ENCODE assay signal across 12 mouse cellular contexts in genomic region chr8:125156863-125157640, GRCm38 (mm10).
A peak's percentile ranks its signal among the peaks of the same experiment; 100 is the strongest.
DNase-seq lines count a peak whose midpoint lies in the region; ATAC-seq lines count a peak whose summit lies in the region.
"Had no signal": no experiment of that assay in that cellular context is flagged by ENCODE, and none has a peak within 500 bp of the region (broad histone marks: within the 10 kb centered on the region; RNA-seq: fewer than 3 reads in every experiment).

No protein-coding gene starts in this region.

- no peaks in the 10 kb centered on the region for H3K9me3 ChIP-seq in forebrain, embryonic 13.5 days (replicated peaks)
- H3K9me3 ChIP-seq in forebrain, embryonic 16.5 days (ENCODE audit: control insufficient read depth, low read length), result no peaks in the 10 kb centered on the region
- no peaks in the 10 kb centered on the region for H3K9me3 ChIP-seq in neural tube, embryonic 13.5 days
- H3K9me3 ChIP-seq: heart, embryonic 10.5 days had no signal

- H3K4me1 ChIP-seq in forebrain, embryonic 13.5 days, result peaks cover 10% of the 10 kb centered on the region
- 0 out of 2 replicates have a peak, but pooled peaks cover 3% of the 10 kb centered on the region for H3K4me1 ChIP-seq in forebrain, embryonic 16.5 days (replicated peaks; ENCODE audit: control insufficient read depth, insufficient read depth, low read length)
- H3K4me1 ChIP-seq in neural tube, embryonic 13.5 days (replicated peaks), result peaks cover 20% of the 10 kb centered on the region

- ATAC-seq in forebrain, embryonic 13.5 days, result 0 out of 2 replicates have a peak, but pooled peaks have one; percentile 30
- ATAC-seq in forebrain, embryonic 16.5 days, result no peak
- peak; percentile 89 for ATAC-seq in neural tube, embryonic 13.5 days (ENCODE audit: low read depth)

- no peak overlapping the region for H3K27ac ChIP-seq in forebrain, embryonic 13.5 days
- H3K27ac ChIP-seq in forebrain, embryonic 16.5 days (ENCODE audit: low read length), result no peak overlapping the region
- no peak overlapping the region for H3K27ac ChIP-seq in neural tube, embryonic 13.5 days (replicated peaks)
- H3K27ac ChIP-seq: heart, embryonic 10.5 days had no signal

- peak; percentile 31 for DNase-seq in embryo, embryonic 9.5 days (ENCODE audit: extremely low spot score)
- DNase-seq in kidney, postnatal 10 days, result peak; percentile 57
- no peak for DNase-seq in gastrocnemius, postnatal 14 days
- no peak for DNase-seq in adrenal gland, adult 8-10 months
- no peak for DNase-seq in gastrocnemius, postnatal 10 days
- DNase-seq: adrenal gland, postnatal 10 days; cerebellum, adult 11-12 months; layer of hippocampus, postnatal 36 days had no signal

- 32% methylated on average over 20 of the region's 20 CpGs for WGBS in forebrain, embryonic 13.5 days
- 29% methylated on average over 20 of the region's 20 CpGs for WGBS in forebrain, embryonic 16.5 days
- WGBS in neural tube, embryonic 13.5 days, result 15% methylated on average over 20 of the region's 20 CpGs

- intact Hi-C loops in gastrocnemius, postnatal 14 days (cut with DNase I; ENCODE audit: low total_unique reads), result no loop called here

- H3K36me3 ChIP-seq in forebrain, embryonic 13.5 days (ENCODE audit: poor library complexity, severe bottlenecking), result no peaks in the 10 kb centered on the region
- H3K36me3 ChIP-seq in forebrain, embryonic 16.5 days (ENCODE audit: control insufficient read depth, insufficient read depth), result no peaks in the 10 kb centered on the region
- no peaks in the 10 kb centered on the region for H3K36me3 ChIP-seq in neural tube, embryonic 13.5 days

- no peaks in the 10 kb centered on the region; the same call in 1 of the 2 replicates for H3K27me3 ChIP-seq in forebrain, embryonic 13.5 days
- H3K27me3 ChIP-seq in forebrain, embryonic 16.5 days (replicated peaks; ENCODE audit: control insufficient read depth, insufficient read depth, low read length), result no peaks in the 10 kb centered on the region
- H3K27me3 ChIP-seq in neural tube, embryonic 13.5 days, result peaks cover 57% of the 10 kb centered on the region

- no peak overlapping the region for H3K4me2 ChIP-seq in forebrain, embryonic 13.5 days
- H3K4me2 ChIP-seq in forebrain, embryonic 16.5 days (ENCODE audit: low read length), result no peak overlapping the region
- H3K4me2 ChIP-seq in neural tube, embryonic 13.5 days, result no peak overlapping the region

- H3K4me3 ChIP-seq in forebrain, embryonic 13.5 days, result no peak overlapping the region
- H3K4me3 ChIP-seq in forebrain, embryonic 16.5 days (replicated peaks; ENCODE audit: low read length), result no peak overlapping the region
- H3K4me3 ChIP-seq in neural tube, embryonic 13.5 days, result no peak overlapping the region
- H3K4me3 ChIP-seq: heart, embryonic 10.5 days had no signal

- H3K9ac ChIP-seq in forebrain, embryonic 13.5 days, result no peak overlapping the region
- no peak overlapping the region for H3K9ac ChIP-seq in forebrain, embryonic 16.5 days (replicated peaks; ENCODE audit: low read depth, low read length)
- no peak overlapping the region for H3K9ac ChIP-seq in neural tube, embryonic 13.5 days

Comparison
In these comparisons a context has a peak if more than half of its experiments do, and no peak if none do; other contexts are left out.
1. DNase-seq: peak in embryo, embryonic 9.5 days (single experiment) and kidney, postnatal 10 days (single experiment); none in gastrocnemius, postnatal 14 days (single experiment), adrenal gland, adult 8-10 months (single experiment) and gastrocnemius, postnatal 10 days (single experiment).